Mouse (Mus musculus): ENCODE measurements at regions not wholly inside any gene's neighbourhood (a gene's known extent, or its start where the extent isn't known, plus 50 kb on each side); places are given as distances from the start of the nearest gene placed in this dataset.

- DNase-seq (ENCODE audit: low spot score), result no peak
These were observed 239.6 kb downstream of the Qk start for GRCm38 (mm10) chr17:10079853-10080650.

DNA sequence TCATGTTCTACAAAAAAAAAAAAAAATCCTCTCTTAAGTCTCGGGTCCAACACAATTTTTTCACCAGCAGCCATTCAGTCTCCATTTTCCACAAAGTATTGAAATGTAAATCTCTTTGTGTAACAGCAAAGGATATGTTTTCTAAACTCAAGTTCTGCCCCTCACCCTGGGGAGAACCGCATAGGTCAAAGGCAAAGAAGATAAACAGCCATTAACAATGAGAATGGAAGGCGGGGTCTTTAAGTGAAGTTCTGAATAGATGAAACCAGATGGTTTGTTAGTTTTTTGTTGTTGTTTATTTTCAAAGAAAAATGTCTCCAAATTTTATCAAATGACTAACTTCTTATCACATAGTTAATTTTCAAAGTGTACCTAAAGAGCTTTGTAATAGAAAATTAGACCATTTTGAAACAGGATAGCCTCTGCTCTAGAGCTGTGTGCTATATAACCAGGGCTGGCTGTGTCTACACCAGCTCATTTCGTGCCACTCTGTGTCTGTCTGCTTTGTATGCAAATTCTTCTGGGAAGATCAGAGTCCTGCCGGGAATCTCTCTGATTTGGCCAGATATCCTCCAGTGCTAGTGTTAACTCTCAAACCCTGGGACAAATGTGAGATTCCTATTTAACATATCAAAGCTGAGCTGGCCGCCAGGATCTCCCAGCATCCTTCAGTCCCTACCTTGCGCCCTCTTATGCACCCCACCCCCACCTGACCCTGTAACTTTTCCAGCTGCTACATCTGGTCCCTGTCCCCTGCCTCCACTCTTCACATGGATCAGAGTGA is 240.9 kb downstream of the Qk start:
- no peak for DNase-seq (ENCODE audit: low spot score)

GRCm38 (mm10) chr17:10073301-10073700 is 246.4 kb downstream of the Qk start:
- DNase-seq (ENCODE audit: low spot score), result no peak

DNA sequence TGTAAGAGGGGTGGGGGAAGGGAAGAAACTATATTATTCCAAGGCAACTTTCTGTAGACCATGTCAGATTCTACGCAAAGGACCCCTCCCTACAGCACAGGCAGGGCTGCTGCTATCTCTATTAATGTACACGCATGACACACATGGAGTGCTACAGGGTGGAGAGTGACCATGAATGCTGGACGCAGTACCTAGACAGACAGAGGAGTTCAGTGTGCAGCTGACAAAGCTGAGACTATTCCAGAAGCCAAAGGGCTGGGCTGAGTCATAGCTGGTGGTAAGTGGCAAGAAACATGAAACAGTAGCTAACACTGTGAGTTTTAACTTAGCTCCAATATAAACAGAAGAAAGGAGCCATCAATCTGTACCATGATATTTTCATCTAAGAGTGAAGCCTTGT is 250.4 kb downstream of the Qk start:
- DNase-seq (ENCODE audit: low spot score), result no peak

- DNase-seq (ENCODE audit: low spot score), result no peak
These were observed 254.5 kb downstream of the Qk start for GRCm38 (mm10) chr17:10065131-10065530.

GRCm38 (mm10) chr17:10062546-10063100 is 257.0 kb downstream of the Qk start:
- no peak for DNase-seq (ENCODE audit: low spot score)

GRCm38 (mm10) chr17:10057736-10058135 is 261.9 kb downstream of the Qk start:
- DNase-seq (ENCODE audit: low spot score), result no peak

DNA sequence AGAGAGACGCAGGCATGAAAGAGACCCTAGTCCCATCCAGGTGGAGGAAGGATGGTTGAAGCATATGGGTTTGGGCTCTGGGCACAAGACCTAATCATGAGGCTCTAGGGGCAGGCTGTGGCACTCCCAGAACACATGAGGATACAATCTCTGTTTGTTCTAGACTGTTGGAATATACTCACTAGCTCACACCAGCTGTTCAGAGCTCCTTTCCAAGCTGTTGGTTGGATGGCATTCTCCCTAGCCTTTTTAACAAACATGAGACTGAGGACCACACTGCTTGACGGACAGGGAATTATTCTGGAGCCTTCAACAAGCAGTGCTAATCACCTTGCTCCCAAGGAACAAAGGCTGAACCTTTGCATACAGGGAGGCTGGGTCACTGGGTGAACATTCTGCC is 263.6 kb downstream of the Qk start:
- DNase-seq (ENCODE audit: low spot score), result no peak

DNA sequence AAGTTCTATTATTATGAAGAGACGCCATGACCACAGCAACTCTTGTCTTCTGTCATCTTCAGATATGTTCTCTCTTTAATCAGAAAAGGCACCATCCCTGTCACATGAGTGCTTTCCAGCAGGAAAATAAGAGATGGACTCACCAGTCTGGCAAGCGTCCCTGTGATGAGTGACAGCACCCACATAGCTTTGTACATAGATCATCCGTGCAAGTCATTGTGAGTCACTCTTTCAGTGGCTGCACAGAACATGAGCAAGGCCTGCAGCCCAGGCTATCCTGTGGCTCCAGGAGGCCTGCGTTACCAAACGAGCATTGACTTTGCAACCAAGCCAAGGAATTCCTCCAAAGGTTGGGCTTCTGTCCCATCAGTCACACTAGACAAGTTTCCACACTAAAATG is 265.3 kb downstream of the Qk start:
- DNase-seq (ENCODE audit: low spot score), result no peak

- DNase-seq (ENCODE audit: low spot score), result no peak
These were observed 275.3 kb downstream of the Qk start for GRCm38 (mm10) chr17:10044336-10044735.

GRCm38 (mm10) chr17:10042042-10042652 is 277.5 kb downstream of the Qk start:
- DNase-seq (ENCODE audit: low spot score), result no peak

- no peak for DNase-seq (ENCODE audit: low spot score)
These were observed 278.7 kb downstream of the Qk start for GRCm38 (mm10) chr17:10040951-10041359.

- no peak for DNase-seq (ENCODE audit: low spot score)
These were observed 279.3 kb downstream of the Qk start for GRCm38 (mm10) chr17:10040375-10040774.

- DNase-seq (ENCODE audit: low spot score), result no peak
These were observed 281.7 kb downstream of the Qk start for GRCm38 (mm10) chr17:10037799-10038445.

GRCm38 (mm10) chr17:10033510-10033909 is 286.1 kb downstream of the Qk start:
- DNase-seq (ENCODE audit: low spot score), result no peak

DNA sequence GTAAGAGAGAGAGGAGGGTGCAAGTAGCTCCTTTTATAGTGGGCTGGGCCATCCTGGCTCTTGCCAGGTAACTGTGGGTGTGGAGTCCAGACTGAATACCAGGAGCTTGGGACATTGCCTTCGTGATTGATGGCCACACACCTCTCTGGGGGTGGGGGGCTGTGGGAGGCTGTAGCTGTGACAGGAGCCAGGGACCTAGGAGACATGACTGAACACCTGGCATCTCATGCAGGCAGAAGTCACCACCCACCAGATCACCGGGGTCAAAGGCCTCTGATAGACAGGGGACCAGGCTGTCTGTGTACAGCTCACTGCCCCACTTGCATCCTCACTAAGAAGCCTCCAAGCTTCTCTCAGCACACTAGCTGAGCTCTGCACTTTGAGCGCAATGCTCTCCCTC is 288.6 kb downstream of the Qk start:
- no peak for DNase-seq (ENCODE audit: low spot score)

- DNase-seq (ENCODE audit: low spot score), result no peak
These were observed 292.9 kb downstream of the Qk start for GRCm38 (mm10) chr17:10026770-10027169.

DNA sequence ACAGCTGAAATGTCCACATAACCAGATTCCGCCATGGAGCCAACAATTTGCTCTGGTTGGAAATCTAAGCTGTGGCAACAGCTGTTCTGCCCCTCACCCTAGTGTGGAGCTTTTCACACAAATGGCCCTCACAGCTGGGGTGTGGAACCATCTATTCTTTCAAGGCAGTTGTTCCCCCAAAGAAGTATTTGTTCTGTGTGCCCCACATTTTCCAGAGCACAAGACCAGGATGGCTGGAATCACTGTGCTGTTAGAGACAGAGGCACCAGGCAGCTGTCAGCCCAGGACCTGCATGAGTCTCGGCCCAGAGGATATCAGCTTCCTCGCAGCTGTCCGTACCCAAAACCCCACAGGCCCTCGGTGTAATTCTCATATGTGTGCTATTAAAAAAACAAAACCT is 294.4 kb downstream of the Qk start:
- no peak for DNase-seq (ENCODE audit: low spot score)

DNA sequence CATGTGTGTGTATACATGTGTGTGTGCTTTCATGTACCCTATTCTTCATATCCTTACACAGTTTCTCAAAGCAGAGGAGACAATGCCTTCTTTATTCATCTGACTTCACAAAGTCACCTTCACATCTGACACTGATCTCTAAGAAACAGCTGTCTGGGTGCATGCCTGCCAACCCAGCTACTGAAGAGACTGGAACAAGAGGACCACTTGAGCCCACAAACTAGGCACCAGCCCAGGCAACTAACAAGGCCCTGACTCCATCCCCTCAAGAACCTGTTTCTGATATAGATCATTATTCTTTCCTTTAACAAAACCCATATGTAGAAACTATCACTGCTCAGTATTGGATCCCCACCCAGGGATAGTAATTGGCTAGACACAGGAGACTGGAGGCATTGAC is 295.3 kb downstream of the Qk start:
- no peak for DNase-seq (ENCODE audit: low spot score)

GRCm38 (mm10) chr17:10012161-10012560 is 307.5 kb downstream of the Qk start:
- DNase-seq (ENCODE audit: low spot score), result no peak

DNA sequence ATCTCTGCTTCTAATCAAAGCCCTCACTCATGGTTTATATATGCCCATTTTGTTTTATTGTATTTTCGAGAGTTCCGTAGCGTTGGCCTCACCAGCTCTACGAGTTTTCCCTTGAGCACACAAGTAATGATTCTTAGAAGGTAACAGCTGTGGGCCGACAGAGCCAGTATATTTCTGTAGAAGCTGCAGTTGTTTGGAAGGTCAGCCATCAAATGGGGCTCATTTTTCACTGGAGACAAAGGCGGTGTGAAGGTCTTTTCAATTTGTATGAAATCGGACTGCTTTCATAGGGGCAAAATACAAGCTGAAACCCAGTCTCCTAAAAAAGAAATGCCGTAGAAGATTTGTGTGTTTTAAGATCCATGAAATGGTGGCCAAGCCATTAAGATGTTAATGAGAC is 307.9 kb downstream of the Qk start:
- DNase-seq (ENCODE audit: low spot score), result no peak

- no peak for DNase-seq (ENCODE audit: low spot score)
These were observed 318.5 kb downstream of the Qk start for GRCm38 (mm10) chr17:10001071-10001591.

Measured in T-cell, adult 2 months (primary cell).